Mouse (Mus musculus): ENCODE measurements around the gene Cfap77. TPM values are rescaled to one million over a fixed set of nuclear protein-coding genes. Genes with fewer than 3 reads are reported as not detected.

Gene Cfap77
- polyA plus RNA-seq, 2 experiments, result 0.29 to 0.88 TPM

GRCm38 (mm10) chr2:29046151-29046550, 8.7 kb downstream of the Cfap77 start:
- H3K9ac ChIP-seq (ENCODE audit: low read depth, low read length, severe bottlenecking), result no peak overlapping the region
- DNase-seq (ENCODE audit: low spot score) (no peak), ATAC-seq (ENCODE audit: low FRiP score, low read depth) (no peak)
- H3K36me3 ChIP-seq (ENCODE audit: control insufficient read depth, insufficient read depth, low read length), result no peaks in the 10 kb centered on the region
- WGBS, result 66% methylated on average over 16 of the region's 16 CpGs
- no peak overlapping the region for H3K4me3 ChIP-seq (replicated peaks; ENCODE audit: low read length)
- H3K9me3 ChIP-seq (ENCODE audit: control insufficient read depth, low read length), result no peaks in the 10 kb centered on the region
- H3K4me2 ChIP-seq (replicated peaks; ENCODE audit: low read depth, low read length, severe bottlenecking), result no peak overlapping the region
- no peak for TF ChIP-seq POLR2A (IDR thresholded peaks at IDR 0.05; ENCODE audit: borderline replicate concordance, extremely low read depth, insufficient read depth, insufficient read length)
- peaks cover 20% of the 10 kb centered on the region for H3K27me3 ChIP-seq (ENCODE audit: control insufficient read depth, insufficient read depth, low read length)
- H3K4me1 ChIP-seq (ENCODE audit: control insufficient read depth, insufficient read depth, low read length), result no peaks in the 10 kb centered on the region
- H3K27ac ChIP-seq (replicated peaks; ENCODE audit: low read depth, low read length), result no peak overlapping the region

- H3K9me3 ChIP-seq (ENCODE audit: control insufficient read depth, low read length), result no peaks in the 10 kb centered on the region
- no peak overlapping the region for H3K4me2 ChIP-seq (replicated peaks; ENCODE audit: low read depth, low read length, severe bottlenecking)
- H3K4me3 ChIP-seq (replicated peaks; ENCODE audit: low read length), result no peak overlapping the region
- no peak overlapping the region for H3K27ac ChIP-seq (replicated peaks; ENCODE audit: low read depth, low read length)
- H3K36me3 ChIP-seq (ENCODE audit: control insufficient read depth, insufficient read depth, low read length), result no peaks in the 10 kb centered on the region
- no peaks in the 10 kb centered on the region for H3K4me1 ChIP-seq (ENCODE audit: control insufficient read depth, insufficient read depth, low read length)
- peaks cover 48% of the 10 kb centered on the region for H3K27me3 ChIP-seq (ENCODE audit: control insufficient read depth, insufficient read depth, low read length)
- ATAC-seq (ENCODE audit: low FRiP score, low read depth), result no peak
- WGBS, result 82% methylated on average over 5 of the region's 5 CpGs
- no peak overlapping the region for H3K9ac ChIP-seq (ENCODE audit: low read depth, low read length, severe bottlenecking)
- no peak for TF ChIP-seq POLR2A (IDR thresholded peaks at IDR 0.05; ENCODE audit: borderline replicate concordance, extremely low read depth, insufficient read depth, insufficient read length)
- DNase-seq (ENCODE audit: low spot score), result no peak
Observed at GRCm38 (mm10) chr2:29042124-29042523, 12.7 kb downstream of the Cfap77 start.

GRCm38 (mm10) chr2:29041477-29041768, 13.4 kb downstream of the Cfap77 start:
- DNase-seq (ENCODE audit: low spot score), result no peak
- Histone ChIP-seq H3K27me3 (ENCODE audit: control insufficient read depth, insufficient read depth, low read length) (peaks cover 48% of the 10 kb centered on the region), H3K27ac (replicated peaks; ENCODE audit: low read depth, low read length) (no peak overlapping the region), H3K4me3 (replicated peaks; ENCODE audit: low read length) (no peak overlapping the region), H3K36me3 (ENCODE audit: control insufficient read depth, insufficient read depth, low read length) (no peaks in the 10 kb centered on the region), H3K4me1 (ENCODE audit: control insufficient read depth, insufficient read depth, low read length) (no peaks in the 10 kb centered on the region), H3K4me2 (replicated peaks; ENCODE audit: low read depth, low read length, severe bottlenecking) (no peak overlapping the region), H3K9ac (ENCODE audit: low read depth, low read length, severe bottlenecking) (no peak overlapping the region), H3K9me3 (ENCODE audit: control insufficient read depth, low read length) (no peaks in the 10 kb centered on the region)
- no peak for ATAC-seq (ENCODE audit: low FRiP score, low read depth)
- WGBS, result 25% methylated on average over 8 of the region's 8 CpGs
- TF ChIP-seq POLR2A (IDR thresholded peaks at IDR 0.05; ENCODE audit: borderline replicate concordance, extremely low read depth, insufficient read depth, insufficient read length), result no peak

- TF ChIP-seq POLR2A (IDR thresholded peaks at IDR 0.05; ENCODE audit: borderline replicate concordance, extremely low read depth, insufficient read depth, insufficient read length), result no peak
- H3K4me1 ChIP-seq (ENCODE audit: control insufficient read depth, insufficient read depth, low read length), result no peaks in the 10 kb centered on the region
- 11% methylated on average over 18 of the region's 18 CpGs for WGBS
- no peaks in the 10 kb centered on the region for H3K9me3 ChIP-seq (ENCODE audit: control insufficient read depth, low read length)
- ATAC-seq (ENCODE audit: low FRiP score, low read depth) (no peak), DNase-seq (ENCODE audit: low spot score) (no peak)
- H3K9ac ChIP-seq (ENCODE audit: low read depth, low read length, severe bottlenecking), result no peak overlapping the region
- no peak overlapping the region for H3K27ac ChIP-seq (replicated peaks; ENCODE audit: low read depth, low read length)
- no peaks in the 10 kb centered on the region for H3K36me3 ChIP-seq (ENCODE audit: control insufficient read depth, insufficient read depth, low read length)
- H3K27me3 ChIP-seq (ENCODE audit: control insufficient read depth, insufficient read depth, low read length), result peaks cover 48% of the 10 kb centered on the region
- no peak overlapping the region for H3K4me3 ChIP-seq (replicated peaks; ENCODE audit: low read length)
- H3K4me2 ChIP-seq (replicated peaks; ENCODE audit: low read depth, low read length, severe bottlenecking), result no peak overlapping the region
Observed at GRCm38 (mm10) chr2:29040594-29041476, 14.0 kb downstream of the Cfap77 start.

GRCm38 (mm10) chr2:29039741-29040140, 15.1 kb downstream of the Cfap77 start:
- TF ChIP-seq POLR2A (IDR thresholded peaks at IDR 0.05; ENCODE audit: borderline replicate concordance, extremely low read depth, insufficient read depth, insufficient read length), result no peak
- no peaks in the 10 kb centered on the region for H3K9me3 ChIP-seq (ENCODE audit: control insufficient read depth, low read length)
- H3K4me3 ChIP-seq (replicated peaks; ENCODE audit: low read length), result no peak overlapping the region
- ATAC-seq (ENCODE audit: low FRiP score, low read depth), result no peak
- no peak overlapping the region for H3K9ac ChIP-seq (ENCODE audit: low read depth, low read length, severe bottlenecking)
- no peak overlapping the region for H3K27ac ChIP-seq (replicated peaks; ENCODE audit: low read depth, low read length)
- H3K4me1 ChIP-seq (ENCODE audit: control insufficient read depth, insufficient read depth, low read length), result no peaks in the 10 kb centered on the region
- WGBS, result 20% methylated on average over 5 of the region's 5 CpGs
- DNase-seq (ENCODE audit: low spot score), result no peak
- no peaks in the 10 kb centered on the region for H3K36me3 ChIP-seq (ENCODE audit: control insufficient read depth, insufficient read depth, low read length)
- H3K4me2 ChIP-seq (replicated peaks; ENCODE audit: low read depth, low read length, severe bottlenecking), result no peak overlapping the region
- H3K27me3 ChIP-seq (ENCODE audit: control insufficient read depth, insufficient read depth, low read length), result peaks cover 48% of the 10 kb centered on the region
